Mouse (Mus musculus): ENCODE measurements around the gene Rab4a. TPM values are rescaled to one million over a fixed set of nuclear protein-coding genes. Genes with fewer than 3 reads are reported as not detected.

Gene Rab4a
- polyA plus RNA-seq, 1 experiment from 2014 or later: 30.1 TPM

DNA sequence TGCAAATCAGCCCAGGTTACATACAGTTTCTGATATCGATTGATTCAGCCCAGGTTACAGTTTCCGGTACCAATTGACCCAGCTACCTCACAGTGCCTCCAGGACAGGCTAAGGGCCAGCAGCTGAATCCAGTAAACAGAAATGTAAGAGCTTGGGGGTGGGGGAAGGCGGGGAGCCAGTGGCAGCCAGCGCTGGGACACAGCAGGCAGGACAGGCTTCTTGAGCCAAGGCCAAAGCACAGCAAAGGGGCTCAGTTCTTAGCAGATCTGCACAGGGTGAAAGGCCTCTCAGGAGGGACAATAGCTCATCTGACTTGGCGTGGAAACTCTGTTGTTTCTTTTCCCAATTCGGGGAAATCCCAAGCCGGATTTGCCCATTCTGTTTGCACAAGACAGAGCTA, 28.5 kb upstream of the Rab4a start:
- DNase-seq: peak; percentile 50
- H3K4me1 ChIP-seq (ENCODE audit: insufficient read depth): peaks cover 6% of the 10 kb centered on the region
- H3K4me3 ChIP-seq (ENCODE audit: low read depth, low read length): no peak overlapping the region
- no peaks in the 10 kb centered on the region for H3K27me3 ChIP-seq (ENCODE audit: insufficient read depth, low read length)
- H3K9me3 ChIP-seq (ENCODE audit: low read depth, low read length): no peaks in the 10 kb centered on the region
- no peaks in the 10 kb centered on the region for H3K36me3 ChIP-seq (ENCODE audit: insufficient read depth)
- WGBS: 36% methylated on average over 7 of the region's 7 CpGs
- H3K27ac ChIP-seq (ENCODE audit: low read depth): peak overlapping the region; percentile 38; the same call in 1 of the 2 replicates
- H3K9ac ChIP-seq: 0 out of 2 replicates have a peak overlapping the region, but pooled peaks have one; percentile 20
- no peak overlapping the region for H3K4me2 ChIP-seq
- peak; percentile 15; the same call in 1 of the 2 replicates for ATAC-seq (ENCODE audit: insufficient read depth)
- TF ChIP-seq CTCF (IDR thresholded peaks at IDR 0.05; ENCODE audit: low read depth): no peak

DNA sequence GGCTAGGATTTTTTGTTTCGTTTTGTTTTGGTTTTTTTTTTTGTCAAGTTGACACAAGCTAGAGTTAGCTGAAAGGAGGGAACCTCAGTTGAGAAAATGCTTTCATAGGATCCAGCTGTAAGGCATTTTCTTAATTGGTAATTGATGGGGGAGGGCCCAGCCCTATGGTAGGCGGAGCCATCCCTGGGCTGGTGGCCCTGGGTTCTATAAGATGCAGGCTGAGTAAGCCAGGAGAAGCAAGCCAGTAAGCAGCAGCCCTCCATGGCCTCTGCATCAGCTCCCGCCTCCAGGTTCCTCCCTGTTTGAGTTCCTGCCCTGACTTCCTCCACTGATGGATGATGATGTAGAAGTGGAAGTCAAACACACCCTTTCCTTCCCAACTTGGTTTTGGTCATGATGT, 25.3 kb upstream of the Rab4a start:
- TF ChIP-seq CTCF (IDR thresholded peaks at IDR 0.05; ENCODE audit: low read depth): no peak
- Histone ChIP-seq H3K27ac (ENCODE audit: low read depth) (no peak overlapping the region), H3K36me3 (ENCODE audit: insufficient read depth) (no peaks in the 10 kb centered on the region), H3K27me3 (ENCODE audit: insufficient read depth, low read length) (no peaks in the 10 kb centered on the region), H3K9ac (no peak overlapping the region), H3K9me3 (ENCODE audit: low read depth, low read length) (no peaks in the 10 kb centered on the region), H3K4me3 (ENCODE audit: low read depth, low read length) (no peak overlapping the region), H3K4me2 (no peak overlapping the region), H3K4me1 (ENCODE audit: insufficient read depth) (peaks cover 6% of the 10 kb centered on the region)
- ATAC-seq (ENCODE audit: insufficient read depth) (no peak), DNase-seq (peak; percentile 17)
- WGBS: 34% methylated on average over 3 of the region's 3 CpGs

DNA sequence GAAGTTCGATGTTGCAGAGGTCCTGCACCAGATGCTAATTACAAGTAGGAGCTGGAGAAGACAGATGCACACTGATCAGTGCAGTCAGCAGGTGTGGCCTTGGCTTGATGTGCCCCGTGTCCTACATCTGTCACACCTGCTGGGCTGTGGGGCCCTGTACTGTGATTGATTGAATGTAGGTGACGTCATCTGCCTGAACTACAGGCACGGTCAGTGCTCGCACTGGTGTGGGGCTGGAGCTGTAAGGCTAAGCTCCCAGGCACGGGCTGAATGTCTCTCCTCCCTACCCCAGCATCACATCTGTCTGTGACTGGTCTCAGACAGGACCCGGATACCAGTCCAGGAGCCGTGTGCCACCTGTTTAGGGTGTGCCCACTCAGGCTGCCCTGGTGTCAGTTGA, 24.5 kb upstream of the Rab4a start:
- TF ChIP-seq CTCF (IDR thresholded peaks at IDR 0.05; ENCODE audit: low read depth): no peak
- no peaks in the 10 kb centered on the region for H3K9me3 ChIP-seq (ENCODE audit: low read depth, low read length)
- DNase-seq (no peak), ATAC-seq (ENCODE audit: insufficient read depth) (no peak)
- no peak overlapping the region for H3K4me3 ChIP-seq (ENCODE audit: low read depth, low read length)
- H3K27ac ChIP-seq (ENCODE audit: low read depth): no peak overlapping the region
- 26% methylated on average over 8 of the region's 8 CpGs for WGBS
- no peak overlapping the region; the same call in 1 of the 2 replicates for H3K4me2 ChIP-seq
- no peaks in the 10 kb centered on the region for H3K27me3 ChIP-seq (ENCODE audit: insufficient read depth, low read length)
- no peak overlapping the region for H3K9ac ChIP-seq
- no peaks in the 10 kb centered on the region for H3K36me3 ChIP-seq (ENCODE audit: insufficient read depth)
- H3K4me1 ChIP-seq (ENCODE audit: insufficient read depth): peaks cover 6% of the 10 kb centered on the region

DNA sequence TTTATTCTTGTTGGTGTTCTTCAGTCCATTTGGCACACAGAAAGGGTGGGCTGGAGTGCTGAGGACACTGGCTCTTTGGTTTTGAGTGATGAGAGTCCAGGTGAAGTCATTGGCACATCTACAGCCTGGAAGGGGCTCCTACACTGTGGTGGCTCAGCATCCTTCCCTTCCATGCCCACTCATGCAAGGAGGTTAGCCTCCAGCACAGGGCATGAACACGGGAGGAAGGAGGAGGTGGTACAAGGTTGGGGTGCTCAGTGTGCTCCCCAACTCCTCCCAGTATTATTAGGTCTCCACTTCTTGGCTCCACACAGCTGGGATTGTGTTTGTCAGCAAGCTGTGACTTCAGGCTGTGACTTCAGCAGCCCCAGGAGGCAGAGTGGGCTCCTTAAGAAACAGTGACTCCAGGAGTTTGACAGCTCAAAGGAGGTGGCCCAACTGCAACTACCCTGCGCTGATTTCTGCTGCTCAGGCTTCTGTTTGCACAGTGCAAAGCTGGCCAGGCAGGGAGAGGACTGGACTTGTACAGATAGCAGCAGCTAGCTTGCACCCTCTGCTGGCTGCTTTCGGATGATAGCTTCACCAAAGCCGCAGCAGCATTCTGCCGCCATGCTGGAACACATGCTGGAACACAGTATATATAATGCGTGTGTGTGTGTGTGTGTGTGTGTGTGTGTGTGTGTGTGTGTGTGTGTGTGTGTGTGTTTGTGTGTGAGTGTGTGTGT, 22.1 kb upstream of the Rab4a start:
- Histone ChIP-seq H3K4me1 (ENCODE audit: insufficient read depth) (peaks cover 10% of the 10 kb centered on the region), H3K9me3 (ENCODE audit: low read depth, low read length) (no peaks in the 10 kb centered on the region), H3K27me3 (ENCODE audit: insufficient read depth, low read length) (no peaks in the 10 kb centered on the region), H3K4me3 (ENCODE audit: low read depth, low read length) (no peak overlapping the region), H3K9ac (no peak overlapping the region), H3K27ac (ENCODE audit: low read depth) (no peak overlapping the region), H3K36me3 (ENCODE audit: insufficient read depth) (no peaks in the 10 kb centered on the region), H3K4me2 (no peak overlapping the region)
- 10% methylated on average over 6 of the region's 6 CpGs for whole genome bisulfite sequencing
- DNase-seq (peak; percentile 97), ATAC-seq (ENCODE audit: insufficient read depth) (peak; percentile 88)
- TF ChIP-seq CTCF (IDR thresholded peaks at IDR 0.05; ENCODE audit: low read depth): peak; percentile 97

DNA sequence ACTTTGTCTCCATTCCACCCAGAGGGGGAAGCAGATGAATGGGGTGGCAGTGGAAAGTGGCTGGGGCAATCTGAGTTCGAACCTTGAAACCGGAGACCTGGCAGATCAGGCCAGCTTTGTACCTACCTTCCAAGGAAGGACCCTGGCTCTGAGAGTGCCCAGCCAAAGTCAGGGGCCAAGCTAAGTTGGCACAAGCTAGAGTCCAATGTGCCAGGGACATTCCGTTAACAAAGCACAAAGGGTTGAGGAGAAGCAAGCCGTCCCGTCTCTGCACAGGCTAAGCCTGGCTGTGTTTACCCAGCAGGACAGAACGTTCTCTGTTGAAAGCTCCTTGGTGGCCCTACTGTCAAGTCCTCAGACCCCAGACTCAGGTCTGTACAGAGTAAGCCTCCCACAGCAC, 19.6 kb upstream of the Rab4a start:
- H3K4me2 ChIP-seq: no peak overlapping the region
- no peak for ATAC-seq (ENCODE audit: insufficient read depth)
- H3K4me3 ChIP-seq (ENCODE audit: low read depth, low read length): no peak overlapping the region
- no peak overlapping the region for H3K27ac ChIP-seq (ENCODE audit: low read depth)
- no peaks in the 10 kb centered on the region for H3K36me3 ChIP-seq (ENCODE audit: insufficient read depth)
- H3K27me3 ChIP-seq (ENCODE audit: insufficient read depth, low read length): 0 out of 2 replicates have a peak, but pooled peaks cover 2% of the 10 kb centered on the region
- 66% methylated on average over 6 of the region's 6 CpGs for WGBS
- H3K9ac ChIP-seq: no peak overlapping the region
- no peak for TF ChIP-seq CTCF (IDR thresholded peaks at IDR 0.05; ENCODE audit: low read depth)
- no peak for DNase-seq
- no peaks in the 10 kb centered on the region for H3K9me3 ChIP-seq (ENCODE audit: low read depth, low read length)
- H3K4me1 ChIP-seq (ENCODE audit: insufficient read depth): 0 out of 2 replicates have a peak, but pooled peaks cover 4% of the 10 kb centered on the region

DNA sequence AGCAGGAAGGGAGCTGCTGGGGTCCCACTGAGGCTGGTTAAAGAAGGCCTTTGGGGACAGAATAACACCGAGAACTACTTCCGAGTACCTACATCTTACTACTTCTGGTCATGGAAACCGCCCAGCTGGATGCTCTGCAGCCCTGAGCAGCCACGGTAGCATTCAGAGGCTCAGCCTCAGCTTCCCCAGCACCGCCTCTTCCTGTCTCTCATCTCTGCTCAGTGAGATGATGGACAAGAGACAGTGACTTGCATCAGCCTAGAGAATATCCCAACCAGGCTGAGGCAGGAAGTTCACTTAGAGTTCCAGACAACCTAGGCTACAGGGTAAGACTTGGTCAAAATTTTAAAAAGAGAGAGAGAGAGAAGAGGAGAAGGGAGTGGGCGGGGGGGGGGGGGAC, 19.1 kb upstream of the Rab4a start:
- no peak for TF ChIP-seq CTCF (IDR thresholded peaks at IDR 0.05; ENCODE audit: low read depth)
- DNase-seq: no peak
- Histone ChIP-seq H3K4me2 (no peak overlapping the region), H3K9me3 (ENCODE audit: low read depth, low read length) (no peaks in the 10 kb centered on the region), H3K9ac (no peak overlapping the region), H3K27me3 (ENCODE audit: insufficient read depth, low read length) (0 out of 2 replicates have a peak, but pooled peaks cover 2% of the 10 kb centered on the region), H3K27ac (ENCODE audit: low read depth) (no peak overlapping the region), H3K36me3 (ENCODE audit: insufficient read depth) (no peaks in the 10 kb centered on the region), H3K4me1 (ENCODE audit: insufficient read depth) (0 out of 2 replicates have a peak, but pooled peaks cover 4% of the 10 kb centered on the region), H3K4me3 (ENCODE audit: low read depth, low read length) (no peak overlapping the region)
- no peak for ATAC-seq (ENCODE audit: insufficient read depth)
- 75% methylated on average over 6 of the region's 6 CpGs for WGBS

DNA sequence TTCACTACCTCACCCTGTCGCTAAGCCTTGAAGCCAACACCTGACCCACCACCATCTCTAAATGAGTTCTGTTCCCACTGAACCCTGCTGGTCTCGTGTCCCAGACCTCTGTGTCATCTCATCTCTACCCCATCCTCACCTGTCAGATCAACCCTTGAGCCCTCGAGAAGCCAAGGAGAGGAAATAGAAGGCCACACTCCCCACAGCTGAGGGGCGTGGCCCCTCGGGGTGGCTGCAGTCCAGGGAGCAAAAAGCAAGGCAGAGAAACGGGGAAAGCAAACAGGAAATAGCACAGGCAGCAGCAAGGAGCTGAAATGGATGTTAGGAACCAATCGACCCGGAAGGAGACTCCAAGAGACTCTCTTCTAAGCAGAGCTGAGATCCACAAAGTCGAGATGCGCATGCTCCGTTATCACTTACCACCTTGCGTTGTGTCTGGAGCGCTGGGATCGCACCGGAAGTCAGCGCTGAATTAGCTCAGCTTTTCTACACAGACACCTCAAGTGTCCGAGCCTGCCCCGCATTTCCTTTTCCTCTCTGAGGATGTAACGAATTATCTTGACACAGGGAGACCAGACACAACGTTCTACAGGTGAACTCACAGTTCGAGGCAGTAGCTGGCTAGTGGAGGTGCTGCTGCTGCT, 18.4 kb upstream of the Rab4a start:
- no peak for ATAC-seq (ENCODE audit: insufficient read depth)
- Histone ChIP-seq H3K4me3 (ENCODE audit: low read depth, low read length) (no peak overlapping the region), H3K9me3 (ENCODE audit: low read depth, low read length) (no peaks in the 10 kb centered on the region), H3K27me3 (ENCODE audit: insufficient read depth, low read length) (0 out of 2 replicates have a peak, but pooled peaks cover 2% of the 10 kb centered on the region), H3K4me1 (ENCODE audit: insufficient read depth) (0 out of 2 replicates have a peak, but pooled peaks cover 4% of the 10 kb centered on the region), H3K9ac (no peak overlapping the region), H3K4me2 (peak overlapping the region; percentile 44), H3K27ac (ENCODE audit: low read depth) (no peak overlapping the region), H3K36me3 (ENCODE audit: insufficient read depth) (no peaks in the 10 kb centered on the region)
- DNase-seq: no peak
- WGBS: 37% methylated on average over 21 of the region's 21 CpGs
- no peak for TF ChIP-seq CTCF (IDR thresholded peaks at IDR 0.05; ENCODE audit: low read depth)

All from lung, embryonic 14.5 days (tissue).